ENCODE assay signal across 21 mouse cellular contexts in the genomic region with DNA sequence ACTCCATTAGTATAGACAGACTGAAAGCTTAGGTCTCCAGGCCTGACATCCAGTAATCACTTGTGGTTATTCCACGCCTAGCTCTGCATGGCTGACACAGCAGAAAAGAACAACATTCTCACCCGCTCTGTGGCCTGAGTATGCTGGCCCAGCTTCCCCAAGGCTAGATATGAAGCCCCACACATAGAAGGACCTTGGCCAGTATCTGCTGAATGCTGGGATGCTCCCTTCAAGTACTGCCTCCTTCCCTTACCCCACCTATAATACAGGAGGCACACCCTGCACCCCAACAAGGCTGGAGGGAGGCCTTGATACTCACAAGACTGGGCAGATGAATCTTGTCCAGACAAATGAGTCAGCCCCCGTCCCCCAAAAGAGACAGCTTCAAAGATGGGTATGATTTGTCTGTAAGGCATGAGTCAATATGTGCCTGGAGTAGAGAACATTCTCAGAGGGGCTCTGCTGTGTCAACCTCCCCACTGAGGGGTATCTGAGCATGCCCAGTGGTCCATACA. TPM values are rescaled to one million over a fixed set of nuclear protein-coding genes. Genes with fewer than 3 reads are reported as not detected.
DNase-seq lines count a peak whose midpoint lies in the region; ATAC-seq lines count a peak whose summit lies in the region.
"Had no signal": no experiment of that assay in that cellular context is flagged by ENCODE, and none has a peak within 500 bp of the region (broad histone marks: within the 10 kb centered on the region; RNA-seq: fewer than 3 reads in every experiment).

No protein-coding gene starts in this region.

- no peak overlapping the region for H3K4me2 ChIP-seq in heart, embryonic 11.5 days
- no peak overlapping the region for H3K4me2 ChIP-seq in kidney, embryonic 16.5 days (replicated peaks; ENCODE audit: low read depth, low read length)
- H3K4me2 ChIP-seq: embryonic facial prominence, embryonic 12.5 days; forebrain, embryonic 12.5 days; limb, embryonic 15.5 days; lung, embryonic 14.5 days; neural tube, embryonic 12.5 days had no signal

- no peak for DNase-seq in heart, postnatal 4 days
- no peak for DNase-seq in kidney, adult 9 months
- DNase-seq in 3T3-L1 (ENCODE audit: low read depth, low spot score): peak; percentile 21
- peak; percentile 70 for DNase-seq in adrenal gland, postnatal 14 days
- no peak for DNase-seq in cerebellum, postnatal 25 days
- DNase-seq in urinary bladder, adult 2 months (ENCODE audit: low spot score): no peak
- DNase-seq: lung, embryonic 14.5 days; midbrain, embryonic 14.5 days; thymus, adult 2 months; thymus, postnatal 4 days had no signal

- H3K9me3 ChIP-seq in heart, embryonic 11.5 days (replicated peaks; ENCODE audit: control insufficient read depth, low read length): no peaks in the 10 kb centered on the region
- no peaks in the 10 kb centered on the region for H3K9me3 ChIP-seq in kidney, embryonic 16.5 days (ENCODE audit: low read length)
- H3K9me3 ChIP-seq: embryonic facial prominence, embryonic 12.5 days; forebrain, embryonic 12.5 days; limb, embryonic 15.5 days; neural tube, embryonic 12.5 days had no signal

- no peak overlapping the region for H3K27ac ChIP-seq in heart, embryonic 11.5 days (ENCODE audit: low read depth, low read length)
- peak overlapping the region; percentile 67 for H3K27ac ChIP-seq in kidney, embryonic 16.5 days (ENCODE audit: low read length)
- H3K27ac ChIP-seq: embryonic facial prominence, embryonic 12.5 days; forebrain, embryonic 12.5 days; limb, embryonic 15.5 days; liver, embryonic 14.5 days; neural tube, embryonic 12.5 days; stomach, postnatal 0 days had no signal

- 77% methylated on average over 3 of the region's 3 CpGs for WGBS in heart, embryonic 11.5 days (ENCODE audit: insufficient replicate concordance)
- WGBS in kidney, embryonic 16.5 days: 85% methylated on average over 3 of the region's 3 CpGs

- no peak overlapping the region for H3K9ac ChIP-seq in heart, embryonic 11.5 days (ENCODE audit: low read depth, low read length)
- H3K9ac ChIP-seq in kidney, embryonic 16.5 days (replicated peaks; ENCODE audit: low read length): no peak overlapping the region
- H3K9ac ChIP-seq: embryonic facial prominence, embryonic 12.5 days; forebrain, embryonic 12.5 days; limb, embryonic 15.5 days; liver, embryonic 14.5 days; lung, embryonic 14.5 days; neural tube, embryonic 12.5 days had no signal

- ATAC-seq in heart, embryonic 11.5 days (replicated peaks; ENCODE audit: insufficient number of reproducible peaks, low FRiP score, low TSS enrichment): 0 out of 2 replicates have a peak, but pooled peaks have one; percentile 14
- ATAC-seq in kidney, embryonic 16.5 days (ENCODE audit: low FRiP score, low TSS enrichment): no peak

- H3K36me3 ChIP-seq in heart, embryonic 11.5 days (ENCODE audit: control insufficient read depth, insufficient read depth, low read length): no peaks in the 10 kb centered on the region
- H3K36me3 ChIP-seq in kidney, embryonic 16.5 days (ENCODE audit: insufficient read depth, low read length): no peaks in the 10 kb centered on the region
- H3K36me3 ChIP-seq: embryonic facial prominence, embryonic 12.5 days; forebrain, embryonic 12.5 days; G1E; limb, embryonic 15.5 days; neural tube, embryonic 12.5 days had no signal

- no peak overlapping the region for H3K4me3 ChIP-seq in heart, embryonic 11.5 days (ENCODE audit: low read depth, low read length)
- H3K4me3 ChIP-seq in kidney, embryonic 16.5 days (ENCODE audit: low read length): no peak overlapping the region
- H3K4me3 ChIP-seq: embryonic facial prominence, embryonic 12.5 days; forebrain, embryonic 12.5 days; limb, embryonic 15.5 days; neural tube, embryonic 12.5 days had no signal

- no peaks in the 10 kb centered on the region; the same call in 1 of the 2 replicates for H3K4me1 ChIP-seq in heart, embryonic 11.5 days (ENCODE audit: control insufficient read depth, insufficient read depth, low read length)
- peaks cover 9% of the 10 kb centered on the region; the same call in 1 of the 2 replicates for H3K4me1 ChIP-seq in kidney, embryonic 16.5 days (ENCODE audit: insufficient read depth, low read length)
- H3K4me1 ChIP-seq: embryonic facial prominence, embryonic 12.5 days; limb, embryonic 15.5 days had no signal

- peaks cover 22% of the 10 kb centered on the region for H3K27me3 ChIP-seq in heart, embryonic 11.5 days (ENCODE audit: control insufficient read depth, insufficient read depth, low read length)
- H3K27me3 ChIP-seq in kidney, embryonic 16.5 days (ENCODE audit: insufficient read depth, low read length): peaks cover 16% of the 10 kb centered on the region

RNA-seq across cellular contexts. Expression of a gene that starts 6.8 kb away (rescaled TPM):
- polyA plus RNA-seq in heart, embryonic 11.5 days (2014; fragmentation: Nextera tagmentation; extraction: Ambion mirVana): 1.2 and 1.6 TPM in 2 replicates
- under 1 TPM; 0.38 to 0.74 TPM for total RNA-seq in heart, postnatal 4 days (2021)
- polyA plus RNA-seq in kidney, embryonic 16.5 days (2015; fragmentation: Nextera tagmentation; extraction: Ambion mirVana): 15.4 and 16.5 TPM in 2 replicates
- total RNA-seq in adrenal gland, postnatal 14 days (2021): 3.8 and 7.0 TPM in 2 replicates
- 3.1 and 3.5 TPM in 2 replicates for polyA plus RNA-seq in urinary bladder, adult 2 months (2012; rRNA removed)
- total RNA-seq: granulocyte monocyte progenitor cell, adult 5-6 weeks; megakaryocyte, adult 5-6 weeks had no signal
- polyA plus RNA-seq: G1E had no signal

Comparison
In these comparisons a context has a peak if more than half of its experiments do, and no peak if none do; other contexts are left out.
1. DNase-seq: peak in 3T3-L1 (single experiment) and adrenal gland, postnatal 14 days (single experiment); none in heart, postnatal 4 days (single experiment), kidney, adult 9 months (single experiment), cerebellum, postnatal 25 days (0 of 2) and urinary bladder, adult 2 months (single experiment).